Mouse (Mus musculus) erythroid progenitor cell, adult 5-6 weeks (primary cell): Measurements from ENCODE around the gene Acrbp. TPM values are rescaled to one million over a fixed set of nuclear protein-coding genes. Genes with fewer than 3 reads are reported as not detected.

Source experiments
- ATAC-seq: replicated peaks from 2 replicates; pipeline ENCODE4 v1.8.0; 2016; ENCODE audit warnings: moderate number of reproducible peaks, mild to moderate bottlenecking, moderate TSS enrichment, inconsistent platforms; ENCODE audit not compliant: poor library complexity, low FRiP score, severe bottlenecking
- total RNA-seq, 2 experiments: library from RNA; stranded (forward) in 1 of 2; stranded (reverse) in 1 of 2; fragments of 150-400 nt in 1 of 2; fragments of 186-747, 209-891 nt in 1 of 2; gene quantifications; 2 replicates each; pipeline versions ENCODE4 v1.2.3 to v1.2.4; 2015 to 2017; ENCODE audit warnings: low replicate concordance in 2 of 2

The Acrbp gene
- total RNA-seq, 2 experiments from 2014 or later: 0.68 to 9.6 TPM

GRCm38 (mm10) chr6:125067571-125067995 lies 18.1 kb downstream of the Acrbp start, which contains the start of gene Lpar5:
Gene Lpar5, plus strand, starts transcription at chr6:125067920.
- no peak for ATAC-seq

GRCm38 (mm10) chr6:125071170-125071895 lies 21.8 kb downstream of the Acrbp start:
- ATAC-seq: peak; percentile 81

- ATAC-seq: no peak
These were observed 22.4 kb downstream of the Acrbp start for GRCm38 (mm10) chr6:125071896-125072279.

- ATAC-seq: no peak
These were observed 24.3 kb downstream of the Acrbp start for GRCm38 (mm10) chr6:125073825-125074224.

GRCm38 (mm10) chr6:125081394-125081793 lies 31.9 kb downstream of the Acrbp start:
- ATAC-seq: no peak

GRCm38 (mm10) chr6:125081797-125082560 lies 32.5 kb downstream of the Acrbp start:
- ATAC-seq: no peak

GRCm38 (mm10) chr6:125082801-125083386 lies 33.4 kb downstream of the Acrbp start:
- no peak for ATAC-seq

- ATAC-seq: peak; percentile 63
These were observed 34.9 kb downstream of the Acrbp start for GRCm38 (mm10) chr6:125084424-125084823.

- no peak for ATAC-seq
These were observed 38.4 kb downstream of the Acrbp start for GRCm38 (mm10) chr6:125087937-125088336.

GRCm38 (mm10) chr6:125088561-125089321 lies 39.3 kb downstream of the Acrbp start:
- peak; percentile 71 for ATAC-seq

GRCm38 (mm10) chr6:125089521-125090321 lies 40.2 kb downstream of the Acrbp start:
- ATAC-seq: peak; percentile 74

- no peak for ATAC-seq
These were observed 41.0 kb downstream of the Acrbp start for GRCm38 (mm10) chr6:125090341-125091085.

GRCm38 (mm10) chr6:125092372-125092771 lies 42.9 kb downstream of the Acrbp start:
- ATAC-seq: no peak

- ATAC-seq: no peak
These were observed 45.4 kb downstream of the Acrbp start for GRCm38 (mm10) chr6:125094843-125095242.

GRCm38 (mm10) chr6:125095391-125096278 lies 46.1 kb downstream of the Acrbp start, which contains the start of gene Chd4:
Gene Chd4, plus strand, starts transcription at chr6:125095981.
- peak; percentile 75 for ATAC-seq

GRCm38 (mm10) chr6:125096279-125096596 lies 46.7 kb downstream of the Acrbp start:
- no peak for ATAC-seq

- no peak for ATAC-seq
These were observed 47.3 kb downstream of the Acrbp start for GRCm38 (mm10) chr6:125096597-125097345.
